ENCODE assay signal across 15 mouse cellular contexts in the genomic region with DNA sequence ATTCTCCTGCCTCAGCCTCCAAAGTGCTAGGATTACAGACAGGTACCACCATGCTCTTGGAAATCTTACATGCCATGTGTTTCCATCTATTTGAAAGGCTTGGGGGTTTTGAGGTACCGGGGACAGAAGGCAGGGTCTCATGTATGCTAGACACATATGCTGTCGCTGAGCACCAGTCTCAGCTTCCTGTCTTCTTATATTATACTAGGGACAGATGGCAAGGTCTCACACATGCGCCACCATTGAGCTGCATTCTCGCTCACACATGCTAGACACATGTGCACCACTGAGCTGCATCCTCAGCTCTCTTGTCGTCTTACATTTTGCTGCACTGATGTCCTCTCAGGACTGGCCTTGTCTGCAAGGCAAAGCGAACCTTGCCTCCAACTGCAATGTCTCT. TPM values are rescaled to one million over a fixed set of nuclear protein-coding genes. Genes with fewer than 3 reads are reported as not detected.
DNase-seq lines count a peak whose midpoint lies in the region; ATAC-seq and TF ChIP-seq lines count a peak whose summit lies in the region.
"Had no signal": no experiment of that assay in that cellular context is flagged by ENCODE, and none has a peak within 500 bp of the region (broad histone marks: within the 10 kb centered on the region; RNA-seq: fewer than 3 reads in every experiment).

No protein-coding gene starts in this region.

- H3K27me3 ChIP-seq in intestine, embryonic 15.5 days (replicated peaks) = no peaks in the 10 kb centered on the region
- no peaks in the 10 kb centered on the region for H3K27me3 ChIP-seq in intestine, embryonic 16.5 days (replicated peaks; ENCODE audit: control insufficient read depth, insufficient read depth, low read length)
- H3K27me3 ChIP-seq in neural tube, embryonic 12.5 days (replicated peaks) = no peaks in the 10 kb centered on the region
- H3K27me3 ChIP-seq in stomach, embryonic 15.5 days (replicated peaks) = no peaks in the 10 kb centered on the region
- H3K27me3 ChIP-seq: embryonic facial prominence, embryonic 12.5 days had no signal

- peak overlapping the region; percentile 90 for H3K27ac ChIP-seq in gastrocnemius, adult 2 months
- H3K27ac ChIP-seq in intestine, embryonic 15.5 days = no peak overlapping the region
- H3K27ac ChIP-seq in intestine, embryonic 16.5 days (ENCODE audit: low read length) = no peak overlapping the region
- H3K27ac ChIP-seq in neural tube, embryonic 12.5 days = no peak overlapping the region
- H3K27ac ChIP-seq in stomach, embryonic 15.5 days = 0 out of 2 replicates have a peak overlapping the region, but pooled peaks have one; percentile 28
- H3K27ac ChIP-seq: embryonic facial prominence, embryonic 12.5 days had no signal

- intact Hi-C loops in gastrocnemius, adult 2 months (cut with DNase I) = no loop called here
- intact Hi-C loops in gastrocnemius, postnatal 14 days (cut with DNase I; ENCODE audit: low total_unique reads) = no loop called here

- no peak overlapping the region for H3K4me2 ChIP-seq in intestine, embryonic 15.5 days (replicated peaks)
- H3K4me2 ChIP-seq in intestine, embryonic 16.5 days (ENCODE audit: low read depth, low read length) = no peak overlapping the region
- no peak overlapping the region for H3K4me2 ChIP-seq in neural tube, embryonic 12.5 days (replicated peaks)
- H3K4me2 ChIP-seq in stomach, embryonic 15.5 days = no peak overlapping the region
- H3K4me2 ChIP-seq: embryonic facial prominence, embryonic 12.5 days; liver, embryonic 11.5 days had no signal

- ATAC-seq in intestine, embryonic 15.5 days = 0 out of 2 replicates have a peak, but pooled peaks have one; percentile 16
- ATAC-seq in intestine, embryonic 16.5 days = no peak
- ATAC-seq in neural tube, embryonic 12.5 days (ENCODE audit: low FRiP score, low read depth) = peak; percentile 18; the same call in 1 of the 2 replicates
- no peak for ATAC-seq in stomach, embryonic 15.5 days (ENCODE audit: insufficient read depth, low FRiP score, low read depth)
- no peak for ATAC-seq in inflammation-experienced regulatory T-cells, adult 6 months

- H3K9ac ChIP-seq in intestine, embryonic 15.5 days = no peak overlapping the region
- H3K9ac ChIP-seq in intestine, embryonic 16.5 days (ENCODE audit: low read depth, low read length) = no peak overlapping the region
- H3K9ac ChIP-seq in neural tube, embryonic 12.5 days = 0 out of 2 replicates have a peak overlapping the region, but pooled peaks have one; percentile 17
- H3K9ac ChIP-seq in stomach, embryonic 15.5 days = no peak overlapping the region
- H3K9ac ChIP-seq: embryonic facial prominence, embryonic 12.5 days had no signal

- no peaks in the 10 kb centered on the region for H3K9me3 ChIP-seq in intestine, embryonic 15.5 days
- no peaks in the 10 kb centered on the region for H3K9me3 ChIP-seq in intestine, embryonic 16.5 days (ENCODE audit: control insufficient read depth, low read length)
- H3K9me3 ChIP-seq in neural tube, embryonic 12.5 days = no peaks in the 10 kb centered on the region
- no peaks in the 10 kb centered on the region for H3K9me3 ChIP-seq in stomach, embryonic 15.5 days
- H3K9me3 ChIP-seq: embryonic facial prominence, embryonic 12.5 days had no signal

- H3K36me3 ChIP-seq in intestine, embryonic 15.5 days = no peaks in the 10 kb centered on the region
- no peaks in the 10 kb centered on the region for H3K36me3 ChIP-seq in intestine, embryonic 16.5 days (ENCODE audit: control insufficient read depth, insufficient read depth, low read length)
- no peaks in the 10 kb centered on the region for H3K36me3 ChIP-seq in neural tube, embryonic 12.5 days
- H3K36me3 ChIP-seq in stomach, embryonic 15.5 days = no peaks in the 10 kb centered on the region
- H3K36me3 ChIP-seq: embryonic facial prominence, embryonic 12.5 days had no signal

- H3K4me1 ChIP-seq in intestine, embryonic 15.5 days (replicated peaks) = peaks cover 13% of the 10 kb centered on the region
- H3K4me1 ChIP-seq in intestine, embryonic 16.5 days (ENCODE audit: control insufficient read depth, insufficient read depth, low read length) = peaks cover 13% of the 10 kb centered on the region; the same call in 1 of the 2 replicates
- H3K4me1 ChIP-seq in neural tube, embryonic 12.5 days = peaks cover 9% of the 10 kb centered on the region; the same call in 1 of the 2 replicates
- H3K4me1 ChIP-seq in stomach, embryonic 15.5 days = peaks cover 11% of the 10 kb centered on the region

- no peak for TF ChIP-seq CTCF in gastrocnemius, adult 2 months (IDR thresholded peaks at IDR 0.05)

- WGBS in intestine, embryonic 15.5 days = 83% methylated on average over 6 of the region's 6 CpGs
- WGBS in intestine, embryonic 16.5 days = 81% methylated on average over 6 of the region's 6 CpGs
- WGBS in neural tube, embryonic 12.5 days = 79% methylated on average over 6 of the region's 6 CpGs
- WGBS in stomach, embryonic 15.5 days = 71% methylated on average over 6 of the region's 6 CpGs

- no peak overlapping the region for H3K4me3 ChIP-seq in gastrocnemius, adult 2 months
- H3K4me3 ChIP-seq in intestine, embryonic 15.5 days (replicated peaks) = no peak overlapping the region
- H3K4me3 ChIP-seq in intestine, embryonic 16.5 days (ENCODE audit: low read length) = no peak overlapping the region
- no peak overlapping the region for H3K4me3 ChIP-seq in neural tube, embryonic 12.5 days
- H3K4me3 ChIP-seq in stomach, embryonic 15.5 days (replicated peaks) = no peak overlapping the region
- H3K4me3 ChIP-seq: embryonic facial prominence, embryonic 12.5 days had no signal

- DNase-seq in gastrocnemius, adult 2 months = no peak
- no peak for DNase-seq in gastrocnemius, postnatal 14 days
- DNase-seq in neural tube, embryonic 10.5 days (ENCODE audit: extremely low spot score, low spot score) = no peak
- DNase-seq: B cell, adult 2 months had no signal

RNA-seq across cellular contexts. Expression of a gene that starts 8.7 kb away (rescaled TPM):
- total RNA-seq in gastrocnemius, adult 2 months (2021) = 100 to 1,000 TPM; 279 to 395 TPM
- 100 to 1,000 TPM in 1 of 2 experiments, 10 to 100 TPM in 1; 46.2 to 117 TPM for total RNA-seq in gastrocnemius, postnatal 14 days (2021)
- polyA plus RNA-seq in intestine, embryonic 15.5 days (2015; fragmentation: Nextera tagmentation; extraction: Ambion mirVana) = 7.2 and 8.6 TPM in 2 replicates
- 8.5 and 9.6 TPM in 2 replicates for polyA plus RNA-seq in intestine, embryonic 16.5 days (2015; fragmentation: Nextera tagmentation; extraction: Ambion mirVana)
- 15.2 and 15.6 TPM in 2 replicates for polyA plus RNA-seq in neural tube, embryonic 12.5 days (2016; fragmentation: Nextera tagmentation; extraction: Ambion mirVana)
- 5.3 and 6.2 TPM in 2 replicates for polyA plus RNA-seq in stomach, embryonic 15.5 days (2015; fragmentation: Nextera tagmentation; extraction: Ambion mirVana)
- polyA plus RNA-seq in inflammation-experienced regulatory T-cells, adult 6 months (2017; shearing (Covaris generic)) = 10 to 100 TPM in 2 of 3 experiments, 1 to 10 TPM in 1; 9.4 to 29.1 (median 16.7) TPM

RNA-seq across cellular contexts. Expression of a gene that starts 33.7 kb away (rescaled TPM):
- 1 to 10 TPM; 2.2 to 4.2 TPM for total RNA-seq in gastrocnemius, adult 2 months (2021)
- 1 to 10 TPM; 1.5 to 1.7 TPM for total RNA-seq in gastrocnemius, postnatal 14 days (2021)
- polyA plus RNA-seq in intestine, embryonic 15.5 days (2015; fragmentation: Nextera tagmentation; extraction: Ambion mirVana) = 0.05 and 0.08 TPM in 2 replicates
- not detected in 2 replicates for polyA plus RNA-seq in intestine, embryonic 16.5 days (2015; fragmentation: Nextera tagmentation; extraction: Ambion mirVana)
- 0.18 and 0.35 TPM in 2 replicates for polyA plus RNA-seq in neural tube, embryonic 12.5 days (2016; fragmentation: Nextera tagmentation; extraction: Ambion mirVana)
- 0.14 and 0.17 TPM in 2 replicates for polyA plus RNA-seq in stomach, embryonic 15.5 days (2015; fragmentation: Nextera tagmentation; extraction: Ambion mirVana)
- polyA plus RNA-seq in inflammation-experienced regulatory T-cells, adult 6 months (2017; shearing (Covaris generic)) = not detected
- total RNA-seq: ES-E14; hematopoietic stem cell, adult 5-6 weeks; megakaryocyte progenitor cell, adult 5-6 weeks; monocyte, adult 5-6 weeks had no signal
- polyA plus RNA-seq: liver, embryonic 11.5 days had no signal

Comparison
In these comparisons a context has a peak if more than half of its experiments do, and no peak if none do; other contexts are left out.
1. ATAC-seq: peak in intestine, embryonic 15.5 days (single experiment) and neural tube, embryonic 12.5 days (single experiment); none in intestine, embryonic 16.5 days (single experiment), stomach, embryonic 15.5 days (single experiment) and inflammation-experienced regulatory T-cells, adult 6 months (single experiment).
2. H3K27ac ChIP-seq: peak in gastrocnemius, adult 2 months (single experiment) and stomach, embryonic 15.5 days (single experiment); none in intestine, embryonic 15.5 days (single experiment), intestine, embryonic 16.5 days (single experiment) and neural tube, embryonic 12.5 days (single experiment).